Mouse (Mus musculus): ENCODE results near the gene Eml1. TPM values are rescaled to one million over a fixed set of nuclear protein-coding genes. Genes with fewer than 3 reads are reported as not detected.

The Eml1 gene
- polyA plus RNA-seq, 1 experiment from 2014 or later, result 77.5 TPM

DNA sequence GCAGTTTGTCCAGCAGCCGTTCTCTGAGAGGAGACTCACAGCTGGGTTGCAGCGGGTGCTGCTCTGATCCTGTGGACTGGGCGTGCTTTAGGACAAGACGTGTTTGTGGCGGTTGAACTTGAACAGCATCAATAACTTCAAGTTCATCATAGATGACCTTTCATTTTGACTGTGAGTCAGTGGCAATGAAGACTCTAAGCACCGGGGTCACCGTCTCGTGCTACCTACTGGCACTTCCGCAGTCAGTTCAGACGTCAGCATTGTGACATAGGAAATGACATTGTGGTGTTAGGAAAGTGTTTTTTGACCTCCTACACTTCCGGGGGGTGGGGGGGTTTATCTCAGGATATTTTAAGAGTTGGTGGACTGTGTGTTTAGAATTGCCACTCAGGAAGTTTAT lies 79.2 kb downstream of the Eml1 start:
- Histone ChIP-seq H3K27ac (0 out of 2 replicates have a peak overlapping the region, but pooled peaks have one; percentile 28), H3K4me1 (peaks cover 30% of the 10 kb centered on the region), H3K27me3 (no peaks in the 10 kb centered on the region), H3K4me3 (replicated peaks) (no peak overlapping the region), H3K9ac (no peak overlapping the region), H3K9me3 (replicated peaks) (no peaks in the 10 kb centered on the region), H3K4me2 (no peak overlapping the region), H3K36me3 (no peaks in the 10 kb centered on the region)
- 66% methylated on average over 11 of the region's 11 CpGs for WGBS
- no peak for ATAC-seq (replicated peaks; ENCODE audit: low FRiP score)

GRCm38 (mm10) chr12:108450546-108450945 lies 79.8 kb downstream of the Eml1 start:
- Histone ChIP-seq H3K9me3 (replicated peaks) (no peaks in the 10 kb centered on the region), H3K9ac (no peak overlapping the region), H3K27me3 (no peaks in the 10 kb centered on the region), H3K4me2 (no peak overlapping the region), H3K27ac (no peak overlapping the region), H3K4me3 (replicated peaks) (no peak overlapping the region), H3K4me1 (peaks cover 30% of the 10 kb centered on the region), H3K36me3 (no peaks in the 10 kb centered on the region)
- no peak for ATAC-seq (replicated peaks; ENCODE audit: low FRiP score)
- 70% methylated on average over 5 of the region's 5 CpGs for WGBS

DNA sequence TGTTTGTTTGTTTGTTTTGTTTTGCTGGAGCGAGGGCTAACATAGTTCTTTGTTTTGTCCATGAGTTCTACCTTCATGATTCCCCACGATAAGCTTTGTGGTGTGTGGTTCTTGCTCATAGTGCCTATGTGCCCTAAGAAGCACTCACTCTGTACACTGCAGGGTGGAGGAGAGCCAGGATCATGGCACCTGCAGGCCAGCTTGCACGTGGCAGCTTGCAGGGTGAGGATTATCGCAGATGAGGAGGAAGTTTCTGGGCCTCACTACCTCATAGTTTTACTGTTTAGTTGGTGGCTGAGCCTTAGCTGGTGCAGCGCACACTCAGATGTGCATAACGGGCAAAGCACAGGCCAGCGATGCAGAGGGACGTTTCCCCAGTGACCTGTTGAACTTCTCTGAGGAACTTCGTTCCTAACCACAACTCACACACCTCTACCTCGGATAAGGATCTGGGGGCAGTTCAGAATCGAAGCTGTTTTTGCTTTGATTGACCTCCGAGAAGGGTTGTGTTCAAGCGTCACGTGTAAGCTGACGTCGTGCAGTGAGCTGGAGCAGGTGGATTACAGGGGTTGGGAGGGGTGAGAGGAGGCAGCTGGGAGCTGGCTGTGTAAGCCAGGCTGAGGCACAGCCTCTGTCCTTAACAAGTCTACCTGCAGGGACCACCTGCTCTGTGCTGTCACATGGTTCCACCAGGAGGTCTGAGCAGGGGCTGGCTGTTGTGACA lies 81.6 kb downstream of the Eml1 start:
- WGBS, result 42% methylated on average over 16 of the region's 16 CpGs
- peak; percentile 74 for ATAC-seq (replicated peaks; ENCODE audit: low FRiP score)
- peak overlapping the region; percentile 5; the same call in 1 of the 2 replicates for H3K4me2 ChIP-seq
- H3K36me3 ChIP-seq, result no peaks in the 10 kb centered on the region
- H3K27ac ChIP-seq, result no peak overlapping the region
- no peaks in the 10 kb centered on the region for H3K27me3 ChIP-seq
- H3K9ac ChIP-seq, result no peak overlapping the region
- no peak overlapping the region for H3K4me3 ChIP-seq (replicated peaks)
- peaks cover 25% of the 10 kb centered on the region for H3K4me1 ChIP-seq
- no peaks in the 10 kb centered on the region for H3K9me3 ChIP-seq (replicated peaks)

- Histone ChIP-seq H3K4me3 (replicated peaks) (no peak overlapping the region), H3K27me3 (no peaks in the 10 kb centered on the region), H3K9me3 (replicated peaks) (no peaks in the 10 kb centered on the region), H3K9ac (no peak overlapping the region), H3K4me1 (peaks cover 25% of the 10 kb centered on the region), H3K36me3 (peaks cover 8% of the 10 kb centered on the region), H3K27ac (no peak overlapping the region), H3K4me2 (no peak overlapping the region)
- WGBS, result 81% methylated on average over 8 of the region's 8 CpGs
- ATAC-seq (replicated peaks; ENCODE audit: low FRiP score), result no peak
Measured at GRCm38 (mm10) chr12:108453561-108454044, 82.8 kb downstream of the Eml1 start.

DNA sequence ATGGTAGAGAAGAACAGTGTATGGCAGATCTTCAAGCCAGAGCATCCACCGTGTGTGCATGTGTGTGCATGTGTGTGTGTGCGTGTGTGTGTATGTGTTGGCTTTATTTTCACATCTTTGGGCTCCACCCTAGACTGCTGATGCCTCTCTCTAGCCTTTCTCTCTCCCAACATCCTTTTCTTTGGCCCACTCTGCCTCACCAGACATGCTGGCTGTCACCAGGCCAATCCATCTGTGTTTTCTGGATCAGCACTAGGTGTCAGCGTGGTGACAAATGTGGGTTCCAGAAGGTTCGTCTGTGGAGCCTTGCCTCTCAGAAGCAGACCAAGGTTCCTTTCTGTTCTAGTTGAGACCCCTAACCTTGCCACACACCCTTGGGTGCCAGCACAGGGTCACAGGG lies 84.2 kb downstream of the Eml1 start:
- peaks cover 14% of the 10 kb centered on the region for H3K4me1 ChIP-seq
- no peak overlapping the region for H3K9ac ChIP-seq
- WGBS, result 82% methylated on average over 4 of the region's 4 CpGs
- ATAC-seq (replicated peaks; ENCODE audit: low FRiP score), result no peak
- peaks cover 15% of the 10 kb centered on the region for H3K36me3 ChIP-seq
- no peaks in the 10 kb centered on the region for H3K27me3 ChIP-seq
- no peak overlapping the region for H3K4me3 ChIP-seq (replicated peaks)
- H3K27ac ChIP-seq, result no peak overlapping the region
- H3K4me2 ChIP-seq, result no peak overlapping the region
- no peaks in the 10 kb centered on the region for H3K9me3 ChIP-seq (replicated peaks)

DNA sequence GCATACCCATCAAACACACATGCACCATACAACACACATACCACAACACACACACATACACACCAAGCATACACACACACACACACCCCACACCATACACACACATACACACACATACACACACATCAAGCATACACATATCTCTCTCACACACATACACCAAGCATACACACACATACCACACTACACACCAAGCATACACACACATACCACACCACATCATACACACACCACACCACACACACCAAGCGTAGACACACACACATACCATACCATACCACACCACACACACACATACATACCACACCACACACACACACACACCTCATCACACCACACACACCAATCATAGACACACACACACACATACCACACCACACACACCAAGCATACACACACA lies 102.1 kb downstream of the Eml1 start:
- H3K27me3 ChIP-seq, result no peaks in the 10 kb centered on the region
- H3K4me2 ChIP-seq, result no peak overlapping the region
- no peaks in the 10 kb centered on the region for H3K9me3 ChIP-seq (replicated peaks)
- peaks cover 29% of the 10 kb centered on the region for H3K36me3 ChIP-seq
- no peak overlapping the region for H3K4me3 ChIP-seq (replicated peaks)
- H3K27ac ChIP-seq, result no peak overlapping the region
- ATAC-seq (replicated peaks; ENCODE audit: low FRiP score), result no peak
- no peak overlapping the region for H3K9ac ChIP-seq
- H3K4me1 ChIP-seq, result no peaks in the 10 kb centered on the region
- 93% methylated on average over 1 of the region's 1 CpGs for WGBS

DNA sequence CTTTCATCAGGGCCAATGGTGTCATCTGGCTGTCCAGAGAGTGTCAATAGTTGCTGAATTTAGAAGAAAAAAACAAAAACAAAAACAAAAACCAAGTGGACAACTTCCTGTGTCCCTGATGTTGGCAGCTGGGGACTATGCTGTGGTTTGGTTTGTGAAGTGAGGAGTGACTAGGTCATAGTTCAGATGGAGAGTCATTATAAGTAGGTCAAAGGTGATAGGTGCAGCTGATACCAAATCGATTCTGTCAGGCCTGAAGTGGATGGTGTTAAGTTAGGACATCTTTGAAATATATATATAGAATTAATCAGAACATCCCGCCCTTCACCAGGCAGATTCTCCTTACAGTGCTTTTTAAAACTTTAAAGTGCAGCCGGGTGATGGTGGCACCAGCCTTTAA lies 103.7 kb downstream of the Eml1 start:
- 81% methylated on average over 3 of the region's 3 CpGs for WGBS
- Histone ChIP-seq H3K9ac (no peak overlapping the region), H3K36me3 (peaks cover 29% of the 10 kb centered on the region), H3K4me3 (replicated peaks) (no peak overlapping the region), H3K27me3 (no peaks in the 10 kb centered on the region), H3K4me1 (no peaks in the 10 kb centered on the region), H3K4me2 (no peak overlapping the region), H3K9me3 (replicated peaks) (no peaks in the 10 kb centered on the region), H3K27ac (no peak overlapping the region)
- ATAC-seq (replicated peaks; ENCODE audit: low FRiP score), result no peak

DNA sequence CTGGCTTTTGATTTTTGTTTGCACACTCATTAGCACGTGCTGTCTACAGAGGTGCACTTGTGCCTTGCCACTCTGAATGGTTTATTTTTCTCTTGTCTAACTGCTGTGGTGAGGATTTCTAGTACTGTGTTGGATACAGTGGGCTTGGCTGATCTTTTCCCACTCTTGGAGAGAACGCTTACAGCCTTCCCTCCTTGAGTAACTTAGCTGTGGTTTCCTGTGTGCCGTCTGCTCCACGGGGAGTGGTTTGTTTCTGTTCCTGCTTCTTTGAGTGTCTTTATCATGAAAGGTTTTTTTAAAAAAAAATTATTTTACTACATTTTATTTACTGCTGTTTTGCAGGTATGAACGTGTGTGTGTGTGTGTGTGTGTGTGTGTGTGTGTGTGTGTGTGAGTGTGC lies 108.0 kb downstream of the Eml1 start:
- ATAC-seq (replicated peaks; ENCODE audit: low FRiP score), result no peak
- H3K27me3 ChIP-seq, result no peaks in the 10 kb centered on the region
- 0 out of 2 replicates have a peak, but pooled peaks cover 2% of the 10 kb centered on the region for H3K4me1 ChIP-seq
- H3K36me3 ChIP-seq, result peaks cover 9% of the 10 kb centered on the region
- no peak overlapping the region for H3K4me2 ChIP-seq
- no peak overlapping the region for H3K27ac ChIP-seq
- H3K9ac ChIP-seq, result no peak overlapping the region
- H3K4me3 ChIP-seq (replicated peaks), result no peak overlapping the region
- WGBS, result 71% methylated on average over 5 of the region's 5 CpGs
- no peaks in the 10 kb centered on the region for H3K9me3 ChIP-seq (replicated peaks)

DNA sequence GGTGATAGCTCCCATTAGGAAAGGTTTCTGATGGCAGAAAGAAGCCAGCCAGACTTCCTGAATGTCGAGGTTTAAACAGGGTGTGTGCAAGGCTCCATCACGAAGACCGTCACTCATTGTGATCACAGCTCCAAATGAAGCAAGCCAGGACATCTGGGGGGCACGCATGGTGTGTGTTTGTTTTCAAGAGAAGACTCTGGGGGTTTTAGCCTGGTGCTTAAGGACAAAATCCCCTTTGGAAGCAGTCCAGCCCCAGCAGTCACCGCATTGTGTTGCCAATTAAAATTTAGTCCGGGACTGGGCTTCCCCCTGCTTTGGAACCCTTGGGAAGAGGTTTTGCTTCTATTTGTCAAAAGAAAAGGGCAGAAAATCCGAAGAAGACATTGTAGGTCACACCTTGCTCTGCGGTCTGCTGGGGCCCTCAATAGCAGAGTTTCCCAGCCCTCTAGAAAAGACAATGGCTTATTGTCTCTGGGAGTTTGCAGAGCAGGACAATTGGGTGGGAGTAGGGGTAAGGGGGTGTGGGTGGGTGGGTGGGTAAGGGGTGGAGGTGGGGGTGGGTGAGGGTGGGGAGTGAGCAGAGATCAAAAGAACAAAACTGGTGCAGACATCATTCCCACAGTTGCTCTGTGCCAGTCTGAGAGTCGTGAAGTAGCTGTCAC lies 110.1 kb downstream of the Eml1 start:
- no peak overlapping the region for H3K4me2 ChIP-seq
- H3K4me1 ChIP-seq, result 0 out of 2 replicates have a peak, but pooled peaks cover 2% of the 10 kb centered on the region
- no peak overlapping the region for H3K27ac ChIP-seq
- 40% methylated on average over 9 of the region's 9 CpGs for WGBS
- no peak for ATAC-seq (replicated peaks; ENCODE audit: low FRiP score)
- peaks cover 9% of the 10 kb centered on the region for H3K36me3 ChIP-seq
- H3K9me3 ChIP-seq (replicated peaks), result no peaks in the 10 kb centered on the region
- no peak overlapping the region for H3K9ac ChIP-seq
- H3K4me3 ChIP-seq (replicated peaks), result no peak overlapping the region
- no peaks in the 10 kb centered on the region for H3K27me3 ChIP-seq

DNA sequence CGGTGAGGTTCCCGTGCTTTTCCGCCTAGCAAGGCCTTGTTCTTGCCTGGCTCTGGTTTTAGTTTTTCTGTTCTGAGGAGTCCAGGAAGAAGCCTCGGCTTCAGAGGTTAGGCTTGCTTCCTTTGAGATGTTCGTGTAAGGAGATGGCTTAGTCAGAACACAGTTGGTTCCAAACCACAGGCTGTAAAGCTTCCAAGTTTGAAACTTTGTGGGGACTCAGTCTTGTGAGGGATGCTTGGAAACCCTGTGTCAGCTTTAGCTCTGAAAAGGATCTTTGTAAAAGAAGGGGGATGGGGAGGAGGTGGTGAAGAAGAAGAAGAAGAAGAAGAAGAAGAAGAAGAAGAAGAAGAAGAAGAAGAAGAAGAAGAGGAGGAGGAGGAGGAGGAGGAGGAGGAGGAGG lies 118.3 kb downstream of the Eml1 start:
- no peak overlapping the region for H3K27ac ChIP-seq
- no peak for ATAC-seq (replicated peaks; ENCODE audit: low FRiP score)
- peaks cover 6% of the 10 kb centered on the region; the same call in 1 of the 2 replicates for H3K36me3 ChIP-seq
- no peak overlapping the region for H3K9ac ChIP-seq
- no peak overlapping the region for H3K4me3 ChIP-seq (replicated peaks)
- H3K9me3 ChIP-seq (replicated peaks), result no peaks in the 10 kb centered on the region
- H3K4me2 ChIP-seq, result no peak overlapping the region
- H3K4me1 ChIP-seq, result peaks cover 7% of the 10 kb centered on the region
- no peaks in the 10 kb centered on the region for H3K27me3 ChIP-seq
- 79% methylated on average over 5 of the region's 5 CpGs for WGBS

DNA sequence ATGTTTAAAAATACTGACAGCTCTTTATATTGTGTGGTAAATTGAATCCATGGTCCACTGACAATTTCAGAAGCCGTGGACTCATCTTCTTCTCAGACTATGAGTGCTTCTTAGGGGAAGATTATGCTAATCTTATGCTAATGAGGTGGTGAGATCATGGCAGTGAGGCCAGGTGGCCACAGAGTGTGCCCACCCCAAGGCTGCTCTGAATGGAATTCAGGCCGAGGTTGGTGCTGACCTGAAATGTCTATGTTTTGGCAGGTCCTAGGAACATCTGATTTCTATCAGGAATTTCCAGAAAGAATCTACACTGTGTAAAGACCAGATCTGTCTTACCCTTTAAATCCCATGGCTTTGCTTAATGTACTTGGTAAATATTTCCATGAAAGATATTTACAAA lies 119.0 kb downstream of the Eml1 start:
- WGBS, result 66% methylated on average over 2 of the region's 2 CpGs

GRCm38 (mm10) chr12:108490336-108490735 lies 119.6 kb downstream of the Eml1 start:
- peaks cover 6% of the 10 kb centered on the region; the same call in 1 of the 2 replicates for H3K36me3 ChIP-seq
- H3K9me3 ChIP-seq (replicated peaks), result no peaks in the 10 kb centered on the region
- no peak overlapping the region for H3K4me2 ChIP-seq
- no peaks in the 10 kb centered on the region for H3K27me3 ChIP-seq
- H3K9ac ChIP-seq, result no peak overlapping the region
- no peak overlapping the region for H3K27ac ChIP-seq
- 92% methylated on average over 6 of the region's 6 CpGs for WGBS
- H3K4me3 ChIP-seq (replicated peaks), result no peak overlapping the region
- ATAC-seq (replicated peaks; ENCODE audit: low FRiP score), result no peak
- H3K4me1 ChIP-seq, result peaks cover 19% of the 10 kb centered on the region

More for the DNA sequence above, 119.0 kb downstream of the Eml1 start:
- Histone ChIP-seq H3K27me3 (no peaks in the 10 kb centered on the region), H3K4me3 (replicated peaks) (no peak overlapping the region), H3K4me2 (no peak overlapping the region), H3K36me3 (peaks cover 6% of the 10 kb centered on the region; the same call in 1 of the 2 replicates), H3K27ac (no peak overlapping the region), H3K4me1 (peaks cover 13% of the 10 kb centered on the region), H3K9me3 (replicated peaks) (no peaks in the 10 kb centered on the region), H3K9ac (no peak overlapping the region)
- no peak for ATAC-seq (replicated peaks; ENCODE audit: low FRiP score)

All from kidney, embryonic 15.5 days (tissue).